Mouse (Mus musculus) fat pad, adult 2 months (tissue): ENCODE data around the gene Atg16l2.

Experiments
- DNase-seq: peaks from one replicate; pipeline ENCODE4 v3.0.0-alpha.2; 2011; ENCODE audit warnings: low read depth, low spot score; ENCODE audit errors: extremely low read depth

Atg16l2 gene

GRCm38 (mm10) chr7:101229336-101229735 lies 72.7 kb downstream of the Atg16l2 start:
- no peak for DNase-seq

GRCm38 (mm10) chr7:101223501-101223900 lies 78.5 kb downstream of the Atg16l2 start:
- no peak for DNase-seq

- DNase-seq: no peak
Measured at GRCm38 (mm10) chr7:101216724-101217123, 85.3 kb downstream of the Atg16l2 start.

GRCm38 (mm10) chr7:101213515-101214263 lies 88.4 kb downstream of the Atg16l2 start:
- DNase-seq: no peak
